Mouse (Mus musculus) G1E-ER4 (cell line): ENCODE data around the gene Ccdc148. TPM values are rescaled to one million over a fixed set of nuclear protein-coding genes. Genes with fewer than 3 reads are reported as not detected.

Source experiments
- GATA1 ChIP-seq: IDR thresholded peaks from one replicate; pipeline ENCODE4 v1.8.0; 2012; ENCODE audit warnings: low read length, inconsistent platforms
- polyA plus RNA-seq: library from polyadenylated mRNA; stranded (reverse); fragments of >175 nt; gene quantifications from 2 replicates; pipeline ENCODE4 v1.2.3, GENCODE M21; 2012

The Ccdc148 gene
- polyA plus RNA-seq, 1 experiment: not detected

GRCm38 (mm10) chr2:59042616-59043015, 117.9 kb downstream of the Ccdc148 start:
- TF ChIP-seq GATA1: no peak

GRCm38 (mm10) chr2:59036433-59036832, 124.0 kb downstream of the Ccdc148 start:
- TF ChIP-seq GATA1: no peak

GRCm38 (mm10) chr2:59035206-59035605, 125.3 kb downstream of the Ccdc148 start:
- no peak for TF ChIP-seq GATA1

GRCm38 (mm10) chr2:59034281-59034680, 126.2 kb downstream of the Ccdc148 start:
- TF ChIP-seq GATA1: no peak

- no peak for TF ChIP-seq GATA1
Observed at GRCm38 (mm10) chr2:59024558-59024957, 135.9 kb downstream of the Ccdc148 start.

GRCm38 (mm10) chr2:59007356-59007755, 153.1 kb downstream of the Ccdc148 start:
- no peak for TF ChIP-seq GATA1

GRCm38 (mm10) chr2:59006567-59007340, 153.7 kb downstream of the Ccdc148 start:
- no peak for TF ChIP-seq GATA1

GRCm38 (mm10) chr2:58997151-58997550, 163.3 kb downstream of the Ccdc148 start:
- TF ChIP-seq GATA1: no peak

- TF ChIP-seq GATA1: no peak
Observed at GRCm38 (mm10) chr2:58992431-58993191, 167.9 kb downstream of the Ccdc148 start.

GRCm38 (mm10) chr2:58978095-58978494, 182.4 kb downstream of the Ccdc148 start:
- TF ChIP-seq GATA1: no peak

GRCm38 (mm10) chr2:58971507-58972275, 188.8 kb downstream of the Ccdc148 start:
- TF ChIP-seq GATA1: no peak

GRCm38 (mm10) chr2:58956770-58957300, 203.6 kb downstream of the Ccdc148 start:
- no peak for TF ChIP-seq GATA1

GRCm38 (mm10) chr2:58956351-58956750, 204.1 kb downstream of the Ccdc148 start:
- no peak for TF ChIP-seq GATA1

- no peak for TF ChIP-seq GATA1
Observed at GRCm38 (mm10) chr2:58952101-58952500, 208.4 kb downstream of the Ccdc148 start.

GRCm38 (mm10) chr2:58948796-58949195, 211.7 kb downstream of the Ccdc148 start:
- TF ChIP-seq GATA1: no peak

GRCm38 (mm10) chr2:58941361-58941760, 219.1 kb downstream of the Ccdc148 start:
- no peak for TF ChIP-seq GATA1

- no peak for TF ChIP-seq GATA1
Observed at GRCm38 (mm10) chr2:58925551-58925950, 234.9 kb downstream of the Ccdc148 start.
